Mouse (Mus musculus): ENCODE data around the gene Gm44805.
A peak's percentile ranks its signal among the peaks of the same experiment; 100 is the strongest.

Gene Gm44805

DNA sequence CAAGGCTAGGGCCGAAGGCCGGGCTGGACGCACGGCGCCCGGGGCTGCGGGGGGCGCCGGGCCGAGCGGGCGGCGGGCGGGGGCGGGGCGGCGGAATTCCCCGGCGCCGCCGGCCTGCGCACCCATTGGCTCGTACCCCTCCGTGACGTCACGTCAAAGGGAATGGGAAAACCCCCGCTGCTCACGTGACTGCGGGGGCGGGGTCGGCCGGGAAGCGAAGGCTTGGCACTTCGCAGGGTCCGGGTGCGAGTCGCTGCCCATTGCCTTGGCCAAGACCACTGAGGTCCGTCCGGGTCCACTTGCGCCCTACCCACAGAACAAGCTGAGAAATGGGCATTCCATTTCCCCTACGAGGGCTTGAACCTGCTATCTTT is 51.9 kb downstream of the Gm44805 start, which contains the start of gene Relb:
Gene Relb, minus strand, starts transcription at position 78 of the 374 bp plus-strand sequence.
- peak; percentile 85 for DNase-seq (ENCODE audit: low read depth, low spot score)

DNA sequence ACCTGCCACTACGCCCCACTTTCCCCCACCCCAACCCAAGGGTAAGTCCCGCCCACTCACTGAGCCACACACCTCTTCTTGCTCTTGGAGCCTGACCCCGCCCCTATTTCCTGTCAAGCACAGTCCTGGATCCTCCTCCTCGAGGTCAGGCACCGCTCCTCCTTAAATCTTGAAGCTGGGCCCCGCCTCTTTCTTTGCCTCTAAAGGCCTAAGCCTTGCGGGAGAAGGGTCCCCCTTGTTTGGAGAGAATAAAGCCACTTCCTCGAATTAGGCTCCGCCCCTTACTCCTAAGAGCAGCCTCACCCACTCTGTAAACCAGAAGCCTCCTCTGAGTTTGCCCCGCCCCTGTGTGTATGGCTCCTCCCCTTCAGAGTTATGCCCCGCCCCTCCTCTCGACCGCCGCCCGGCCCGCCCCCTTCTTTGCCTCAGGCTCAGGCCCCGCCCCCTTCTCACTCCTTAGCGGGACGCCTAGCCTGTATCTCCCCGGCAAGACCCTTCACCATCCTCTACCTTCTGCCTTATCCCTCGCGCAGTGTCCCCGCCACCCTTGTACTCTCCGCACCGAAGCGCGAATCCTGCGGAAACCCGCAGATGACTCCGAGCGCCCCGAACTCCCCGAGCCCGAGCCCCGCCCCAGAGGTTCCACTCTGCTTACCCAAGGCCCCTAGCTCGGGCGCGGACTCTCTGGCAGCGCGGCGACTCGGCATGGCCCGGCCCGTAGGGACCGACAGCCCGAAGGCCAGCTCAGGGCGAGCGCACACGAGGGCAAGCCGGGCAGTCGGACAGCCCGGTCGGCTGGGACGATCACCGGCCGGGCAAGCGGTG is 52.5 kb downstream of the Gm44805 start:
- DNase-seq (ENCODE audit: low read depth, low spot score), result peak; percentile 89

DNA sequence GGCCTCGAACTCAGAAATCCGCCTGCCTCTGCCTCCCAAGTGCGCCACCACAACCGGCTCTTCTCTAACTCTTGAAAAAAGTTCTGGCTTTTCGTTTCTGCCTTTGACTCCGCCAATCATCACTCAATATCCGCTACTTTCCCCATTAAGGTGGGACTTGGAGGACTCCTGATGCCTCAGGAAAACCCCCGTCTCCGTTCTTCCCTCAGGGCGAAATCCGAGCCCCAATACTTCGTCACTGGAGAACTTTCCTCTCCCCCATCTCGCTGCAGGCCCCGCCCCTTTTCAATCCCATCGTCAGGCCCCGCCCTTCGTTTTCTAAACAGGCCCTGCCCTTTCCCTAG is 53.1 kb downstream of the Gm44805 start:
- DNase-seq (ENCODE audit: low read depth, low spot score), result no peak

DNA sequence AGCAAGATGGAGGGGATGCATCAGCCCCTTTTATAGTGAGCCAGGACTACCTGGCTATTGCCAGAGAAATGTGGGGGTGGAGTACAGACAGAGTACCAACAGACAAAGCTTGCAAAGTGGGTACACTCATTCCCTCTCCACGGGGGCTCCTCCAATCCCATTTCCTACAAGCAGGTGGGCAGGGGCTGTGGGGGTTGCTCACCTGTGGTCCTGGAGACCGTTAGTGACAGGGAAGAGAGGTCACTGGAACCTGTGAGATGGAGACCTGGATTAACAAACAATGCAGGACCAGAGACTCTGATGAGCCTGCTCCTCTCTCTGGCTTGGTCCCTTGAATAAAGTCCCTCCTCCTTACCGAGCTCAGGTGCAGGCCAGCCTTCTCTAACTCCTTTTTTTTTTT is 53.5 kb downstream of the Gm44805 start:
- no peak for DNase-seq (ENCODE audit: low read depth, low spot score)

DNA sequence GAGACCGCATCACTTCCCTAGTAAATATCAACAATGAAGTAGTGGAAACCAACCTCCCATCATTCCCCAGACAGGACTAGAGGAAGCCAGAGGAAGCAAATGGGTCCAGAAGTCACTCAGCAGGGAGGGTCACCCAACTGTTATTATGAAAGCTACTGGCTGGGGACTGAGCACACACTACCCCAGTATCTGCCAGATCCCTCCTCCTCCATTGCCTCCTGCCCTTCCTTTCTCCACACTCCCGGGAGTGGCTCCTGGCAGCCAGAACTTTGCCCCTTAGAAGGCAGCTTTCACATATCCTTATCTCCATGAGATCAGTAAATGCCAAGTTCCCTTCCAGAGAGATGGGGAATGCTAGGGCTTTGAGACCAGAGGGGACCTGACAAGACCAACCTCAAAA is 57.8 kb downstream of the Gm44805 start:
- DNase-seq (ENCODE audit: low read depth, low spot score), result no peak

DNA sequence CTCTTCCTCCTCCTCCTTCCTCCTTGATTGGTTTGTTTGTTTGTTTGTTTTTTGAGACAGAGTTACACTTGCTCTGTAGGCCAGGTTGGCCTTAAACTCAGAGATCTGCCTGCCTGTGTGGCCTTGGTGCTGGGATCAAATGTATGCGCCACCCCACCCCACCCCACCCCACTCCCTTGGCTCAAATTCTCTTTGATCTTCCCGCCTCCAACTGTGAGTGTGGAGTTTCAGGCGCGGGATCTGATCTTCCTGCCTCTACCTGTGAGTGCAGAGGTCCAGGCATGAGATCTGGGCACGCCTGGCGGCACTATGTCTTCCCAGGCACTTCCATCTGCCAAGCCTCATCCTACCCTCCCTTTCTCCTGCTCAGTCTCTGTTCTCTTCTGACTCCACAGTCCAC is 59.0 kb downstream of the Gm44805 start:
- no peak for DNase-seq (ENCODE audit: low read depth, low spot score)

Data from forelimb bud, embryonic 11.5 days (tissue).